Mouse (Mus musculus) stomach, embryonic 16.5 days (tissue): ENCODE measurements at regions not wholly inside any gene's neighbourhood (a gene's known extent, or its start where the extent isn't known, plus 50 kb on each side); places are given as distances from the start of the nearest gene placed in this dataset.

Experiments
- ATAC-seq: fragments of 200-750 bp; cut with Nextera tagmentation; 2 replicates; pipeline ENCODE4 v1.8.0; 2017; ENCODE audit warnings: moderate number of reproducible peaks, moderate TSS enrichment; ENCODE audit not compliant: insufficient read depth, low FRiP score
- H3K27ac ChIP-seq: fragments of 300-500 bp; sonication (generic); 2 replicates; pipeline ENCODE4 v1.5.1; 2014; ENCODE audit warnings: low read length
- H3K27me3 ChIP-seq: fragments of 300-500 bp; sonication (generic); 2 replicates; pipeline ENCODE4 v1.6.1; 2014; ENCODE audit warnings: low read length, control low read depth, mixed read lengths; ENCODE audit not compliant: control insufficient read depth, insufficient read depth
- H3K36me3 ChIP-seq: fragments of 300-500 bp; sonication (generic); 2 replicates; pipeline ENCODE4 v1.6.1; 2014; ENCODE audit warnings: low read length; ENCODE audit not compliant: control insufficient read depth, insufficient read depth
- H3K4me1 ChIP-seq: fragments of 300-500 bp; sonication (generic); 2 replicates; pipeline ENCODE4 v1.6.1; 2014; ENCODE audit warnings: low read length, control low read depth, mixed read lengths; ENCODE audit not compliant: control insufficient read depth, insufficient read depth
- H3K4me2 ChIP-seq: fragments of 300-500 bp; sonication (generic); 2 replicates; pipeline ENCODE4 v1.6.1; 2014; ENCODE audit warnings: low read depth, low read length, mixed read lengths
- H3K4me3 ChIP-seq: fragments of 300-500 bp; sonication (generic); replicated peaks from 2 replicates; pipeline ENCODE4 v1.5.1; 2014; ENCODE audit warnings: mild to moderate bottlenecking, low read length
- H3K9ac ChIP-seq: fragments of 300-500 bp; sonication (generic); 2 replicates; pipeline ENCODE4 v1.6.1; 2014; ENCODE audit warnings: low read length
- H3K9me3 ChIP-seq: fragments of 300-500 bp; sonication (generic); replicated peaks from 2 replicates; pipeline ENCODE4 v1.6.1; 2016; ENCODE audit warnings: low read length, control low read depth; ENCODE audit not compliant: control insufficient read depth
- WGBS: fragments of 180-500 bp; shearing (Covaris S2); extraction: QIAGEN DNeasy Blood & Tissue Kit; methylation state at CpG from one replicate; pipeline ENCODE4 v1.1.7; 2014; 5-methylcytosine and 5-hydroxymethylcytosine counted together

GRCm38 (mm10) chr10:118797256-118797655 is 72.8 kb downstream of the Dyrk2 start:
- no peak overlapping the region for H3K27ac ChIP-seq
- ATAC-seq = no peak
- WGBS = 63% methylated on average over 5 of the region's 5 CpGs

DNA sequence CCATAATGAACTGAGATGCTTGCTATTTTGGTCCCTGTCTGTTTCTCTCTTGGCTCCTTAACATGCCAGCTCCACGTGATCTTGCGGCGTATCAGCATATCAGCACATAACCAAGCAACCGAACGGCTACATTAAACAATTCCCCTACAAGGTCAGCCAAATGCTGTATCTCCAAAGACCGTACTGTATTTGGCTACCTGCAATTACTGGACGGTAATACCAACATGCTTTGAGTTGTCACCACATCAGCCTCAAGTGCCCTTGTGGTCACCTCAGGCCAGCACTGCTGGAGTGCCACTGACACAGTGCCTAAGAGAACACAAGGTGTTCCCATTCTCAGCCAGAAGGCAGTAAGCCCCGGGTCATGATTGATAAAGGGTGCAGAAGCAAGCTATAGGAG is 70.2 kb downstream of the Dyrk2 start:
- H3K9me3 ChIP-seq = no peaks in the 10 kb centered on the region
- no peak for ATAC-seq
- no peak overlapping the region for H3K9ac ChIP-seq
- H3K27me3 ChIP-seq = no peaks in the 10 kb centered on the region
- H3K4me3 ChIP-seq = no peak overlapping the region
- no peak overlapping the region for H3K4me2 ChIP-seq
- H3K27ac ChIP-seq = no peak overlapping the region
- 76% methylated on average over 8 of the region's 8 CpGs for WGBS
- H3K4me1 ChIP-seq = 0 out of 2 replicates have a peak, but pooled peaks cover 3% of the 10 kb centered on the region
- H3K36me3 ChIP-seq = no peaks in the 10 kb centered on the region

More at GRCm38 (mm10) chr10:118797256-118797655, 72.8 kb downstream of the Dyrk2 start:
- Histone ChIP-seq H3K27me3 (no peaks in the 10 kb centered on the region), H3K36me3 (no peaks in the 10 kb centered on the region), H3K9ac (no peak overlapping the region), H3K4me2 (no peak overlapping the region), H3K4me1 (0 out of 2 replicates have a peak, but pooled peaks cover 3% of the 10 kb centered on the region), H3K4me3 (no peak overlapping the region), H3K9me3 (no peaks in the 10 kb centered on the region)

GRCm38 (mm10) chr10:118803922-118804557 is 66.0 kb downstream of the Dyrk2 start:
- peak; percentile 19; the same call in 1 of the 2 replicates for ATAC-seq
- H3K9me3 ChIP-seq = no peaks in the 10 kb centered on the region
- peak overlapping the region; percentile 83 for H3K27ac ChIP-seq
- 0 out of 2 replicates have a peak, but pooled peaks cover 6% of the 10 kb centered on the region for H3K4me1 ChIP-seq
- H3K36me3 ChIP-seq = no peaks in the 10 kb centered on the region
- no peak overlapping the region for H3K9ac ChIP-seq
- WGBS = 65% methylated on average over 20 of the region's 20 CpGs
- peak overlapping the region; percentile 34 for H3K4me2 ChIP-seq
- H3K4me3 ChIP-seq = peak overlapping the region; percentile 5; the same call in 1 of the 2 replicates
- H3K27me3 ChIP-seq = no peaks in the 10 kb centered on the region

DNA sequence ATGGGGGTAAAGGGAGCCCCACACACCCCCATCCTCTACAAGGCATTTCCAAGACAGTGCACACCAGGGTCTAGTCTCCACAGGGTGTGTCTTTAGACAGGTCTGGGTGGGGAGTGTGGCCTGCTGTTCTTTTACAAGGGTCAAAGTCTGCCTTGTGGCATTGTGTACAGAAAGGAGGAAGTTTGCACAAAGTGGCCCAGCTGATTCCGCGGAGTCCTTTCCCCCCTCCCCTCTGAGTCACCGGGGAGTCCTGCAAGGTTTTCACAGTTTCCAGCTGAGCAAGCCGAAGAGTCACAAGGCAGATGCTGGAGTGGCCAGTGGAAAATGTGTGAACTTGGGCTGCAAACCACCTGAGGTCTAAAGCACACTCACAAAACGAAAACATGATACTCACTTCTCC is 65.4 kb downstream of the Dyrk2 start:
- Histone ChIP-seq H3K4me2 (peak overlapping the region; percentile 34), H3K27ac (peak overlapping the region; percentile 83), H3K4me1 (0 out of 2 replicates have a peak, but pooled peaks cover 6% of the 10 kb centered on the region), H3K9ac (no peak overlapping the region), H3K36me3 (no peaks in the 10 kb centered on the region), H3K27me3 (no peaks in the 10 kb centered on the region), H3K9me3 (no peaks in the 10 kb centered on the region), H3K4me3 (peak overlapping the region; percentile 5; the same call in 1 of the 2 replicates)
- ATAC-seq = peak; percentile 96
- WGBS = 26% methylated on average over 5 of the region's 5 CpGs
